Mouse (Mus musculus) embryo, embryonic 10 days (tissue): ENCODE measurements at regions not wholly inside any gene's neighbourhood (a gene's known extent, or its start where the extent isn't known, plus 50 kb on each side); places are given as distances from the start of the nearest gene placed in this dataset.
"Not testable (repeated sequence)": the region's sequence is repeated elsewhere in the genome, so short reads cannot be mapped to it uniquely, and the experiment has no call there.

Source experiments
- DNase-seq: peaks from one replicate; pipeline ENCODE4 v3.0.0-alpha.2; 2015; ENCODE audit warnings: low spot score

GRCm38 (mm10) chr2:21976831-21977230 is 250.5 kb upstream of the Myo3a start:
- DNase-seq, result no peak

DNA sequence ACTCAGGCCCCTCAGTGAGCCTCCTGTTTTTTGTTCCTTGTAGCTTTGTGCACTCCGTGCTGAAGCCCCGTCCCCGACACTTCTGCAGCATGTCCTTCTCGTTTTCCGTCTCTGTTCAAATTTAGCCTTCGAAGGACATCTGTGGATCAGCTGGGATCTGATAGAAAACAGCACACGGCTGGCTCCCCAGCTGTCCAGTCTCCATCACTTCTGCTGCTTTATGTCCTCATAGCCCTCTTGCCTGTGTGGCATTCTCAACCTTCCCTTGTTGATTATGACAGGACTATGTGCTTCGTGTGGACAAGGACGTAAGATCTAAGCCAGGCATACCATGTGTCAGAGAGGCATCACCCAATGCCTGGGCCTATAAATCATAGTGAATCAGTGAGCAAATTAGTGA is 247.1 kb upstream of the Myo3a start:
- no peak for DNase-seq

DNA sequence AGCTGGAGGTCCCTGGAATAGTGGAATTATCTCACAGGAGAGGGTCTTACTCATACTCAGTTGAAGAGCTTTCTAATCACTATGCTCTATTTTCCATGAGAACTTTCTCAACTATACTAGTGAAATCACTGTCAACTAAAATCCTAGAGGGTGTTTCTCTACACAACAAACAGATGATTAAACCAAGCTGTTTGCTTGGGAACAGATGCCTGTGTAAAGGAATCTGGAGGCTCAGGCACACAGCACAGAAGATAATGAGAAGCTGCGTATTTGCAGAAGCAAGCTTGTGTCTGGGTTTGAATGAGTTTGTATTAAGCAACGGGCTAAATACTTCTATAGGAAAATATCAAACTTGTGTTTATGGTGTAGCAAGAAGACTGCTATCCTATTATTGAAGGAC is 202.9 kb upstream of the Myo3a start:
- no peak for DNase-seq

DNA sequence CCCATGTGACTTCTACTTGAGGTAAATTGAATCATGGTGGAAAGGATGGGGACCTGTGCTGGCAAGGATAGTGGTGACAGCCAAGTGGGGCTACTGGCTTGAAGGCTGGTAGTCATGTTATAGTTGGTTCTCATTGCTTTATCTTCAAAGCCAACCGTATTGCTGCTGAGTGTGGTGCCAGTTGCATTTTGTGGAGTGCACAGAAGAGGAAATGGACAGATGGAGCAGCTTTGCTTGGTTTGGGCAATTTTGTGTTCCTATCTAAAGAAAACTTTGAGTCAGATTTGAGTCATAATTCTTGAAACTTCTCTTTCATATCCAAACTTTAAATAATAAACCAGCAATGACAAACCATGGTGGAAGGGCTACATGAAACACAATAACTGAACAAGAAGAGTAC is 200.5 kb upstream of the Myo3a start:
- DNase-seq, result no peak

DNA sequence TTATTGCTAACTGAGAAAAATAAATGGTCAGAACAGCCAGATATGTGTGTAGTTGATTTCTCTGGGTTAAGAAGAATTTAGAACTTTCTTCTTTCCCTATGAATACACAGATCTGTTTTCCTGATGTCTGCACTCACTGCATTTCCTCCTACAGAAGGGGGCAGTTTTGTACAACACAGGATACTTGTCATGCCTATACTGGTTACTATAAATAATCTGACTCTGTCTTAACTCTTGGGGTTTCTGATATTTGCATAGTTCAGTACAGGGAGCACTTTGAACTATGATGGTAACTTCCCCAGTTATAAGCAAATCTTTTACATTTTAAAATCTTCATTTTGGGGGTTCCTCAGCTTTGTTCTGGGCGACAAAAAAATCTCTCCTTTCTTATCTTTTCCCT is 198.7 kb upstream of the Myo3a start:
- DNase-seq, result no peak

- DNase-seq, result no peak
These were observed 198.1 kb upstream of the Myo3a start for GRCm38 (mm10) chr2:22029022-22029803.

GRCm38 (mm10) chr2:22029804-22030194 is 197.5 kb upstream of the Myo3a start:
- DNase-seq, result no peak

DNA sequence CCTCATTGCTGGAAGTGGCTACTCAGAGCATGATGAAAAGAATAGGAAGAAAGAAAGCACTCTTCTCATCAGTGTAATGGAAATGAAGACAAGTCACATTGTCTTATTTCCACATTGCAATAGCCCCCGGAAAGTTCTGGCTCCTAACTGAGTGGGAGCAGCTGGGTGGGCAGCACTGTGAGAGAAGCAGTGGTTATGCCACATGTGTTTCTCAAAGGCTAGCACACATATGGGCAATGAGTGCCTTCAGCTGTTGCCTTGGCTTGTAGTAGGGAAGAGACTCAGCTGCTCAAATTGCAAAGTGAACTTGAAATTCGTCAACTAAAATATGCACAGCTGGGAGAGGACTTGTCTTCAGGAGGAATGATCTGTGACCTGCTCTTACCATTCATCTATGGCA is 190.5 kb upstream of the Myo3a start:
- no peak for DNase-seq

DNA sequence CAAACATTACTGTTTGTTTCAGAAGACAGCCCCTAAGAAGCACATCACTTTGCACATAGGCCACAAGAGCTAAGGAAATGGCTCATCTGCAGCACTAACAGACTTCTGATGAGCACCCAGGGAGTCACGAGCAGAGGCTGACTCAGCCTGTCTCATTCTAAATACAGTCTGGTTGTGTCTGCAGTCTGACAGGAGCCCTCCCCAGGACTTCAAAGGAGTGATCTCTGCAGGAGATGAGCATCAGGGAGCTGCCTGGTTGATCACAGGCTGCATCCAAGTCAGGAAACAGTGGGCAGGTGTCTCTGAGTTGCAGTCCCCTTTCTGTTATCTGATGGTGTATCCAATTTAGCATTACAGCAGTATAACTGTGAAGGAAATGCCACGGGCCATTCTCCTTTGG is 188.5 kb upstream of the Myo3a start:
- no peak for DNase-seq

DNA sequence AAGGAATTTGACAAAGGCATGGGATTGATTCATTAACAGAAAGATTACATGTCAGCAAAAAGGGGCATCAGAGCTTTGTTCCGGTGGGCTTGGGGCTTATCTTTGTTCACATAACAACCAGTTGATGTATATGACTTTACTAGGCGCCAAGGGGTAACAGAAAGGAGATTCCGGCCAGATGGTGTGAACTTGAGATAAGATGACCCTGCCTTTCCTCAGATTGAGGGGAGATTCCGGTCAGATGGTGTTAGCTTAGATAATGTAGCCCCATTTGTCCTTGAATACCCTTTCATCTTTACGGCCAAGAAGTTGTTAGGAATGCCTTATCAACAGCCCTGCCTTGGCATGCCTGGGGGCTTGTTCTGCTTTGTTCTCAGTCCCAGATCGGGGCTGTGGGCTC is 183.4 kb upstream of the Myo3a start:
- DNase-seq, result not testable (repeated sequence)

DNA sequence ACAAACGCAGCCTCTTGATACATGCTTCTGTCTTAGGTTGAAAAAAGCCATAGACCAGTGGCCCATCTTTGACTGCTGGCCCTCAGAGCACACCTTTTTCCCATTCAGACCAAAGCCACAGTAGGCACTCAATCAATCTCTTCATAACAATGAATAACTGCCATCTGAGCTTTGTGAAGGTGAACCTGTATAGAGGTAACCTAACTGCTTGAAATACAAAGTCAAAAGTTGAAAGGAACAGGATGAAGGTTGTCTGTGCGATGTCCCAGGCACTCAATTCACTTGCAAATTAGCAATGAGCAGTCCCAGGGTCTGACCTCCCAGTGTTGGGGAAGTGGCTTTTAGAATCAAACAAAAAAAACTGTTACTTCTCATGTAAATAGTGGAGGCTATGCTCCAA is 182.4 kb upstream of the Myo3a start:
- no peak for DNase-seq

- DNase-seq, result no peak
These were observed 179.8 kb upstream of the Myo3a start for GRCm38 (mm10) chr2:22047465-22047864.

- DNase-seq, result no peak
These were observed 160.8 kb upstream of the Myo3a start for GRCm38 (mm10) chr2:22066535-22066934.

DNA sequence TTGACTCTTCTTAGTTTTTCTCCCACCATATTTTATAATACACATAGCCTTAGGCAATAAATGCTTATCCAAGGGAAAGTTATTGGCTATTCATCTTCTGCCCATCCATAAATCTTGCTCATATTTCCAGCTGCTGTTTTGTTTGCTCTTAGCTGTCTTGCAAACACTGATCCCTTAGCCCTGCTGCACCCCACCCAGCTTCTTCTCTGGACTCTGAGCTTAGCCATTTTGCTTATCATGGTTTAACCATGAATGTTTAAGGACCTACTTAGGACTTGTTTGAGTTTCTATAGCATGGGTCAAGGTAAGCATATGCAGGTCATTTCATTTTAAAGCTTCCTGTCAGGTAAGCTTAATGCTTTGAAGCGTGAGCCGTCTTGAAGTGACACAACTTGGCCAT is 130.5 kb upstream of the Myo3a start:
- DNase-seq, result no peak

DNA sequence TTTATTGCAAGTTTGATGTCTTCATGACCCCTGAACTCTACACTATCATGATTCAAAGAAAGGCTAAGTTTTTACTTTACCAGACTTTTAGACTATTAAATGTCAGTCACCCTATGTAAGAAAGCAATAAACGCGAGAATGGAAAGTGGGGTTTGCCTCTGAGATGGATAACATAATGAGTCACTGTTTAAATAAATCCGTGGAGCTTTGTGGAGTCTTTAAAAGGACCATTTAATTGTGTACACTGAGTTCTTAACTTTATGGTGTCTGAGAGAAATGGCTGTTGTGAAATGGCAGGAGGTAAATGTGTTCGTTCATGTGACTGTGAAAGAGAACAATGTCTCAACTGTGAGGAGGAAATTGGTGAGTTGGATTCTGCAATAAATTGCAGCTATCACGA is 122.2 kb upstream of the Myo3a start:
- peak; percentile 8 for DNase-seq

GRCm38 (mm10) chr2:22149721-22150120 is 77.6 kb upstream of the Myo3a start:
- peak; percentile 68 for DNase-seq

GRCm38 (mm10) chr2:22156576-22156975 is 70.7 kb upstream of the Myo3a start:
- DNase-seq, result no peak

DNA sequence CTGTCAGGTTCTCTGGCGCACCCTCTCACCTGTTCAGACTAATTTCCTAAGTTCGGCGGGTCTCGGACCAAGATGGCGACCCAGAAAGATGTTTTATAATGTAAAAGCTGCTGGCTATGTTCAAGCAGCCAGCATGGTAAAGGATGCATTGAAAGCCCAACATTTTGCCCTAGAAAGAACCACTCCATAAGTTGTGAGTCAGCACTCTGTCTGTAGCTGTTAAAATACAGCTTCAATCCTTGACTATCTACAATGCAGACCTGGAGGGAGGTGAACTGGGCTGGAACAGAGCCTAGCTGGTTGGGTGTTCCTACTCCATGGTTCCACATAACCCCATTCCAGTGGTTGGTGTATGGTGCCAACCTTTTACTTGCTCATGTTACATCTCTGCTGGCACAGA is 61.9 kb upstream of the Myo3a start:
- no peak for DNase-seq

DNA sequence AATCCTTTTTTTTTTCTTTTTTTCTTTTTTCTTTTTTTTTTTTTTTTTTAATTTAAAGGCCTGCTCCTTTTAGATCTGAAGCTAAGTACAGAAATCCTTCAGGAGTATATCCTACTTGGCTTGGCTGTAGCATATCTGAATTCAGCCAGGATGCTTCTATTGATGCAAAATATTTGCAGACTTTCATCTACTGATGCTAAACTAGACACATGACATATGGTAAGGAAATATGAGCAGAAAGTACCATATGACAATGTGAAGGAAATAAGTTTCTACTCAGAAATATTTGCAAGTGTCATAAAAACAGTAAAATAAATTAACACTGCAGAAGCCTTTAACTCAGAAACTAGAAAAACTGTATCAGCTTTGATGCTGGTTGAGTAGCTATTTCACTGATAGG is 61.4 kb upstream of the Myo3a start:
- no peak for DNase-seq
